Mouse (Mus musculus) kidney, adult 18-20 months (tissue): ENCODE data around the gene Lmntd1.

ENCODE experiments used
- DNase-seq: peaks from one replicate; pipeline ENCODE4 v3.0.0; 2021

Gene Lmntd1

DNA sequence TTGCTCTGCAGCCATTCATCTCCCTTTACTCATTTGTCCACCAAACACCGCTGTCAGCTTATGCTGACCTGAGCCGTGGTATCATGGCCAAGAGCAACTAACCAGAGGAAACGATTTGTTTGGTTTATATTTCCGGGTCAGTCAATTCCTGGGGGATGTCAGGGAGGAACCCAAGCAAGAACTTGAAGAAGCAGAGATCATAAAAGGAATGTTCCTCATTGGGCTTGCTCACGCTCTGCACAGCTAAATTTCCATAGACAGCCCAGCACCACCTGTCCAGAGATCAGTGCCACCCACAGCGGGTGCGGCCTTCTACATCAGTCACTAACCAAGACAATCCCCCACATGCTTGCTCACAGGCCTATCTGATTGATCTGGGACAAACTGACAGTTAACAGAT is at the start of gene Lmntd1:
Gene Lmntd1 (minus strand): TSS at position 101 of the 400 bp plus-strand sequence.
- DNase-seq: no peak

DNA sequence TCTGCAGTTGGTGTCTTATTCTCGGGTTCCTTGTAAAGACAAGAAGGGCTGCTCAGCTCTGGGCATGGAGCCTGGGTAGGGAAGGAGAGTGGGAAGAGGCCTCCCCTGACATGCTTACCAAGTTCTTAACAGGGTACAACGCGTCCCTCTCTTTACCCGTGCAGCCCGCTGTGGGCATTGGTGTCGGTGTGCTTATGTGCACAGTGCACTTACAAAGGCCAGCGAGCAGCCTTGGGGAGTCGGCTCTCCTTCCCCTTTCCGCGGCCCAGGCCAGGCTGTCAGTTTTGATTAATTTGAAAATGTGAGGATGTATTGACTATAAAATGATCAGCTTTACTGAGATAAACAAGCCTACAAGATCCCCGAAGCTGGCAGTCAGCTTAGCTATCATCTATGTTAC is 46.8 kb upstream of the Lmntd1 start:
- no peak for DNase-seq

DNA sequence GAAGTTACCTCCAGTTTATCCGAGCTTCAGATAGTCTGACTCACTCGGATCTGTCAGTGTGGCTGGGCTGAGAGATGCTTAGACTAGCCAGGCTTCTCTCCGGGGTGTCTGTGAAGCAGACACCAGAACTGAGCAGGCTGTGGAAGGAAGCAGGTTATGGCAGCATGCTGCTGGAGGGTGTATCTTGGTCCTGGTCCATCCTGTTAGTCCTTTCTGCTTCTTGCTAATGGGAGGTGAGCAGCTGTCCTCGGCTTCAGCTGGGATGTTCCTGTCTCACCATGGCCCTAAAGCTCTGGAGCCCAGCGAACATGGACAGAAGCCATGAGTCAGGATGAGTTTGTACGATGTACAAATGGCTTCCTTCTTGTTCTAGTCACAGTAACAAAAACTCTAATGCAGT is 45.0 kb upstream of the Lmntd1 start:
- DNase-seq: no peak

DNA sequence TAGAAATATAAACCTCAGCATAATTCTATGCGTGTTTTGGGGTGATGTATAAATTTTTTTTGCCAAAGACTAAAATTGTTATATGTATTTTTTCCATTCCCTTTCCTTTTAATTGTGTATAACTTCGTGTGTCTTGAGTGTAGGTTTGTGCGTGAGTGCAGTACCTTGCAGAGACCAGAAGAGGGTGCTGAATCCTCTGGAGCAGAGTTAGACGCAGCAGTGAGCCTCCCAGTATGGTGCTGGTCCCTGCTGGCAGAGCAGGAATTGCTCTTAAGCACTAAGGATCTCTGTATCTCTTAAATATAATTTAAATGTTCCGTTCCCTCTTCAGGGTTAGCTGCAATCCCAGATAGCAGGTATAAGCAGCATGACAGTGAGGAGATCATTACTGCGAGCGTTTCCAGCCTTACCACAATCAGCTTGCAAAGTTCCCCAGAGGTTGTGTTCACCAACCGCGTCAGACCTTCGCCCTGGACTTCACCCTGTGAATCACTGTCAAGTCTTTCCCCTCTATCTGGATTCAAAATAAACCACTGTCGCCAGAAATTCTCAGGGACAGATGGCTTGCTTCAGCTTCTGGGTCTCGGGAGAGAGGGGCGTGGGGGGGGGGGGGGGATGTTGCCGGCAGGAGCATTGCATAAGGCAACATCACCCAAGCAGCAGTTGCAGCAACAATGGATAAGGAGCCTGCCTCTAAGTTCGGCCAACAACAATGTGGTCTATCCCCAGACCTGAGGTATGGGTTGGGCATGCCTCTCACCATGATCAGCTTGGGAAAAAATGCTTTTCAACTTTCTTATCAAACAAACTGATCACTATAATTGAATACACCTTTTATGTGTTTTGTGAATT is 42.8 kb upstream of the Lmntd1 start:
- no peak for DNase-seq

DNA sequence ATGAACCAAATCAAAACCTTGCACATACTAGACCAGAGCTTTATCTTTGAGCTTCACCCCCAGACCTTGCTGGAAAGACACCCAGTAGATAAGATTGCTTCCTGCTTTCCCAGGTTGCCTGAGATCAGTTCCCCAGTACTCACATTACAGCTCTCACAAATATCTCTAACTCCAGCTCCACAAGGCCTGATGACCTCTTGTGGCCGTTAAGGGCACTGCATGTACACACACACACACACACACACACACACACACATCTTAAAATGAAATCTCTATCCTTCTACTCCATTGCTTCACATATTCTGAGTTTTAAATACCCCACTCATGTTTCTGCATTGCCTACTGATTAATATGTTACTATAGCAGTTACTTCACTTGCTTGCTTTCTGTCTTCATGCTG is 41.6 kb upstream of the Lmntd1 start:
- DNase-seq: no peak

DNA sequence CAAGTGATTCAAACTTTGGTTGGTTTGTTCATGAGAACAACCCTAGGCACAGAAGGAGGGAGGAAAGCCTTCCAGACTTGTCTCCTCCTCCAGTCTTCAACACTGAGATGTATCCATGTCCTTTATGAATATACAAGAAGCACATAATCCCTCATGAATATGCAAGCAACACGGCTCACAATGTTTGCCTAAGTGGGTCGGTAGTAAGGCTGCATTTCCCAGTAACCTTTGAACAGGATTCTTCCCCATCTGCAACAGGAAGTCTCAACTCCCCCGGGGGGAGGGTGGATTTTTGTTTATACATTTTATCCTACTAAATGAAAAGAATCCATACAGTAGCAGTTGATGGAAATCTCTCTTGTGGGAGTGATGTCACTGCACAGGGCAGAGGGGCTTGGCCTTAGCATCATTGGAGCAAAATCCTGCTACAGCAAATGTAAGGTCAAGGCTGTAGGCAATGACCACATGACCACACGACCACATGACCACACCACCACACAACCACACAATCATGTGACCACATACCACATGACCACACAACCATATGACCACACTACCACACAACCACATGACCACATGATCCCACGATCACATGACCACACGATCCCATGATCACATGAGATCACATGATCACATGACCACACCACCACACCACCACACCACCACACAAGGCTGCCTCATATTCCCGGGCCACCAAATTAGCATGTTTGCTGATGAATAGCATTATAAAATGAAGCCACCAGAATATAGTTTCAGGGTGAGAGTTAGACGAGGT is 40.1 kb upstream of the Lmntd1 start:
- no peak for DNase-seq

DNA sequence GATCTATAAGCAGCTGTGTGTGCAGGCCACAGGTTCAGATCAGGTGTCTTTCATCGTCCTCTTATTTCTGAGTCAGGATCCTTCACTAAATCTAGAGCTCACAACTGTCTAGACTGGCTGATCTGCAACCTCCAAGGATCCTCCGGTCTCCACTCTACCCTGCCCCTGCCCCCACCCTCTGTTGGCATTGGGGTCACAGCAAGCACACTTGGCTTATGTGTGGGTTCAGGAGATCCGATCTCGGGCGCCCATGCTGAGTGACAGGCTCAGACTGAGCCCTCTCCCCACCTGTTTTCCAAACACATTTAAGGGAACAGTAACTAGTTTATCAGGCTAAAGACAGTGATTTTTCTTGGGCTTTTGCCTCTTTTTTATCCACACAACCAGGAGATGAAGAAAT is 39.5 kb upstream of the Lmntd1 start:
- no peak for DNase-seq

DNA sequence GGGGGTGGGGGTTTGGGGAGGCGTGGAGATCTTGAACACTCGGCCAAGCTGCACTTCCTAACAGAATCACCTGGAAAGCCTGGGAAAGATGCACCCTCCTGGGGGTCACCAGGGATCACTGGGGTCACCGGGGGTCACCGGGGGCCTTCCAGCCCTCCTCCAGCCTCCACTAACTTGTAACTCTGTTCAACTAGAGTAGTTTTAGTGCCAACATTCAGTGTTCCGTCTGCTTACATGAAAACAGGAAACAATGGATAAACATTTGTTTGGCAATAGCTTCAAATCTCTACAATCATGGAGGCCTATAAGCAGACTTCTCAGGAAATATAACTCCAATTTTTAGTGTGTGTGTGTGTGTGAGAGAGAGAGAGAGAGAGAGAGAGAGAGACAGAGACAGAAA is 38.9 kb upstream of the Lmntd1 start:
- DNase-seq: no peak

DNA sequence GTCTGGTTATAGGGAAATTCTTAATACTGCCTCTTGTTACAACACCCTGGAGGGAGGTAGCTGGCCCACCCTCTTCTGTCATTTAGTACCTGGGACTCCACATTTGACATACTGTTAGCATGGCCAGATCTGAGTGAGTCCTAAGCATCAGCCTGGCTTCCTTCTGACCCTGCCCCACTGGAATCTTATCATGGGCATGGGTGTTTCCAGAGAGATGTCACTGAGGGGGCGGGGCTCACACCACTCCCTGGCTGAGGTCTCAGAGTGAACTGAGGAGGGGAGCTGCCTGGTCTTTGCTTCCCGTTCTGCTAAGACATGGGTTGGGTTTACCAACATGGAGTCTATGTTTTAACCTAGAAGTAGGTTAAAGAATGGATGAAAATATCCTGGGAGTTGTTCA is 37.9 kb upstream of the Lmntd1 start:
- DNase-seq: no peak

DNA sequence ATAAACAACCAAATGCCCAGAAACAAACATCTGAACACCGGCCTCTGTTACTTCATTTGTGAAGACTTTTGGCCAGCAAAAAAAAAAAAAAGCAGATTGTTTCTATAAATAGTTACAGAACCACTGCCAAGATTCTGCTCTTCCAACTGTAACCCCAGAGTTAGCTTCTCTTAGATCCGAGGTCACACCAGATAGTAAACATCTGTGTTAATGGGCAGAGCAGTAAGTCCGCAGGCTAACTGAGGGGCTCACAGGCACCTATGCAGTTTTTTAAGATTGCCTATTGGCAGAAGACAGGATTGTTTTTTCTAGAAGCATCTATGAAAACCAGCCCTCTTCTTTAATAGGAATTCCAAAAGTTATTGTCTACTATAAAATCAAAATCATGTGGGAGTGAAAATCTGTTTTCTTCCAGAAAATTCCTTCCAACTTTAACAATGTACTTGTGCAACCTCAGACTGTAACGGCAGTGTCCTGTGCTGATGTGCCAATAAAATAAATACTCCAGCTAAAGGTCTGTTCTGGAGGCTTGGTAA is 26.9 kb upstream of the Lmntd1 start:
- no peak for DNase-seq

DNA sequence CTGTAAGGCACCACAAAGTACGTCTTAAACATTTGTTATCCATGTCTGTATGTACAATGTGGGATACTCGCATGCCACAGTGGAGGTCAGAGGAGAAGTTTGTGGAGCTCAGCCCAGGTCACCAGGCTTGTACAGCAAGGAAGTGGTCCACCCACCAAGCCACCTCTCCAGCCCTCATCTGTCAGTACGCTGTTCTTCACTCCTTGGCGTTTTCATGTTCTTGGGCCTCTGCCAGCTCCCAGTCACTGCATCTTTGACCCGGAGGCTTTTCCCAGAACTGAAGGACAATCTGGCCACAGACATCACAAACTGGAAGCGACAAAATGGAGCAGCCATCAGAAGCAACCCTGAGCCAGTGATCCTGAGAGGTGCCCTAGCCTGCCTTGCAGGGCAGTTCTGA is 24.1 kb upstream of the Lmntd1 start:
- peak; percentile 46 for DNase-seq

DNA sequence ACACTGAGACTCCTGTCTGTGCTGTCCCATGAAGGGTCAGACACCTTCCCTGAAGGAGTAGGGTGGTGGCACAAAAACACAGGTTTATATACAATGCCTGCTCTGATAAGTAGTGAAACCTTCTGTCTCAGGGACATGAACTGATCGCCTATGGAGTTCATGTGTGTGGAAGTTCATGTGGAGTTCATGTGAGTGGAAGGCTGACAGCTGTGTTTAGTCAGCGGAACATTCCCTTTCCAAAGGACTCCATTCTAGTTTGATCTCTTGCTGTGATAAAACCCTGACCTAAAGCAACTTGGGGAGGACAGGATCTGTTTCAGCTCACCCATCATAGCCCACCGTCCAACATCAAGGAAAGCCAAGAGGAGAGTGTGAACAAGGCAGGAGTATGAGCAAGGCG is 22.6 kb upstream of the Lmntd1 start:
- DNase-seq: no peak

DNA sequence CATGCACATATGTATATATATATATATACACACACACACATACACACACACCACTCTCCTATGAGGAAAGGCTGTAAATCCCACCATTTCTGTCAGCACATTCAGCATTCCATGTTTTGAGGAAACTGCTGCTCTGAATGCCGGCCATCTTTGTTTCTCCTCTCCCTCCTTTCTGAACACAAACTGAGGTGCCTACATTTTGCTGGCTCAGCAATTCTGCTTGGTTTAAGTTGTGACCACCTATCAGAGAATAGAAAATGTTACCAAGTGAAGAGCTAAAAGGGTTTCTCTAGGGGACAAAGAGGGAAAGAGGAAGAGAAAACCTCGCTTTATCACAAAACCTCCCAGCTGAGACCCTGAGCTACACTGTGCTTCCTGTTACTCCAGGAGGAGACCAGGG is 20.3 kb upstream of the Lmntd1 start:
- DNase-seq: no peak

DNA sequence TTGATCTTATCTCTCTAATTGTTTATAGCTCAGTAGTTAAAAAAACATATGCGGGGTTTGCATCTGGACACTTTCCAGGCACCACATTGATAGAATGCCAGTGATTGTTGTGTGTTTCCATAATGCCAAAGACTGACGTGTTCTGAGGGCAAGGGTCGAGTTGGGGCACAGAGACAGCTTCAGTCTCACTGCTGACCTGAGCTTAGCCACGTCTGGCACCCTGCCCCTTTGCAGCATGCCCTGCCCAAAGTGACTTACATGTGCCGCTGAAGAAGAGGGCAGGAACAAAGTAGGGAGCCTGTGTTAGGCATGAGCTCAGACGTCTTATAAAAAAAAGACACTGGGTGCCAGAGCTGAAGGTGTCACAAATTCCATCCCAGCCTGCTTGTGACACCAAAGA is 16.1 kb upstream of the Lmntd1 start:
- peak; percentile 25 for DNase-seq

DNA sequence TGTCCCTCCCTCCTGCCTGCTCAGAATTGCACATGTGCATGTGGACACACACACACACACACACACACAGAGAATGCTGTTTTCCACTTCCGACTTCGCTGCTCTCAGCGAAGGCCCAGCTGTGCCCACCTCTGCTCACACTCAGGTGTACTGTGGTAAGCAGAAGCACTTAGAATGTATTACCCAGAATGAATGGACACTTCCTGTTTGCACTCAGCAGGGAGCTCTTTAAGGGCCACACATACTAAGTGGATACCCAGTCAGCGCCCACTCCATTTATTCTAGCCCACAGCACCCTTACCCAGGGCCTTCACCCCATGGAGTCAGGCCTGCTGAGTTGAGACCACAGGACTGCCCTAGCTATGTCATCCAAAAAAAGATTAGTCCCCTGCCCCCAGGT is 9.0 kb upstream of the Lmntd1 start:
- DNase-seq: no peak

DNA sequence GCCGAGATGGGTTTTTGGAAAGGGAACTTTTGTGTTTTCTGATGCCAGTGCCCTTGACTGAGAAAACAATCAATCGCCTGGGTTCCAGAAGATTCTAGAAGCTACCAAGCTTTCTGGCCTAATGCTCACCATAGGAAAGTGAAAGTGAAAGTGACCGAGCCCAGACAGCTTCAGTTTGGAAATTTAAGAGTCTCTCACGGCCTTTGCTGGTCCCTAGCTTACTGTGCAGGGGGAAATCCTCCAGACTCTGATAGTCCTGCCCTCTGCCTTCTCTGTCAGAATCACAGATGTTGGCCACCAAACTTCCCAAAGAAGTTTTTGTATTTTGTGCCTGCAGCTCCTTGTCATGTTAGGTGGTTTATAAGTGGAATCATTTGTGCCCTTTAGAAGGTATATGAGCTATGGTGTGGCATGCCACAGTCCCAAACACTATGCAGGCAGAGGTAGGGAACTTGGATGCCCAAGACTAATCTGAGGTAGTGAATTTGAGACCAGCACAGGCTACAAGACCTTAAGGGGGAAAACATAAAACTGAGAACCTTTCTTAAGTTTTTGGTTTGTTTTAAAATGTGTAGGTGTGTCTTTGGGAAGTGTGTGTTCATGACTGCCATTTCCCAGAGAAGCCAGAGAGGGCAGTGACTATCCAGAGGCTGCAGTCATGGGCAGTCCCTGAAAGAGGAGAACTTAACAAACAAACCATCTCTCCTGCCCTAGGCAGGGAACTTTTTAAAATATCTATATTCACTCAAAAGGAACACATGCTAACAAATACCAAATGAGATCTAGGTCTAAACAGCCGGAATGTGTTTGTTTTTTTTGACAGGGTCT is 2.5 kb upstream of the Lmntd1 start:
- DNase-seq: no peak

DNA sequence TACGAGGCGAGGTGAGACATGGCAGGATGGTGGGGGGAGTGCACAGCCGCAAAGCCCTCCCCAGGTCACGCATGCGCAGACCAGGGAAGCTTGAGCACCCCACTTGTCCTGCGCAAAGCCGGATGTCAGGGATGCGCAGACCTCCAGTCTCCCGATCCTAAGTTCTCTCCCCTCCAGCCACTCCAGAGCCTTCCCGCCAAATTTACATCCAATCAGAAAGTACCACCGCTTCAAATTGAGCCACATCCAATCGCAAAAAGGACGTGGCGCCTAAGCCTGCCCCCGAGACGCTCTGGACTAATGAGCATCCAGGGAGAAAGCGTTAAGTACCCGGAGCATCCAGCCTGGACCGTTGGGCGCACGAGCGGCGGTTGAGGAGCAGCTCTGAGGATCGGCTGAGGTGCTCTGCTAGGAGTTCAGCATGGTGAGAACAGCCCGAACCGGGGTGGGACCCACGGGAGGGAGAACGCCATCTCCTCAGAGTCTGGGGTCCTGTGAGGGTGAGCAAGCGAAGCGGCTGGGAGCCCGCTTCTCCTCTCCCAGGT is 1.6 kb upstream of the Lmntd1 start, which contains the start of gene Tuba3b:
Gene Tuba3b (plus strand): TSS at position 92 of the 545 bp plus-strand sequence.
- no peak for DNase-seq

DNA sequence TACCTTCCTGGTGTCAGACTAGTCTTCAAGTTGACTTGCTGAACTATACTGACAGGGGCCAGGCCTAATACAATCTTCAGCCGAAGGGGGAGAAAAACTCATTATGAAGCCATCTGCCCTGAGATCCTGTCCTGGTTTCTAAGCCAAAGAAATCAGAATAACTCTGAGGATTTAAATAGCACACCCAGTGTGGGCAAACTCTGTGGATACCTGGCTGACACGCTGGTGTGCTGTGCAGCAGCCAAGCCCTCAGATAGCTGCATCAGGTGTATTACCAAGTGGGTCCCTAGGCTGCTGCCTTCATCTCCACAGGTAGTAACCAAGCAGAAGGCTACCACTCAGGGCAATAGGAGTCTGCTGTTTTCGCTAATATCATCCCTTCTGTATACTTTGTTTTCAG is 1.5 kb downstream of the Lmntd1 start:
- DNase-seq: no peak

DNA sequence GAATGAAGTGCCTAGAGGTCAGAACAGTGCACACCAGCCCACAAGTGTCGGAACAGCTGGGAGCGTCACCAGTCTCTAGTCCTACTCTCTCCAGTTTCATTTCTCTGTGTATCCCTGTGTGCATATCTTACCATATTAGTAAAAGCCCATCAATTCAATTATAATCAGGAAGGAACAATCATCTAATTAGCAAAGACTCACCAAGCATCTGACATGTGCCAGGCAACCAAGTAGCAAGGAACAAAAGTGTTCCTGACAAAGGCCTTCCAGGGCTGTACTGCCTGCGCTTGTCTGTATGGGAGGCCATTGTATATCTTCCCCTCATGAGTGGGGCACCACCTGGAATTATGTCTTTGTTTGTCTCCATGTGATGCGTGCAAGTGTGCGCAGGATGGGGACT is 3.2 kb downstream of the Lmntd1 start:
- DNase-seq: no peak

DNA sequence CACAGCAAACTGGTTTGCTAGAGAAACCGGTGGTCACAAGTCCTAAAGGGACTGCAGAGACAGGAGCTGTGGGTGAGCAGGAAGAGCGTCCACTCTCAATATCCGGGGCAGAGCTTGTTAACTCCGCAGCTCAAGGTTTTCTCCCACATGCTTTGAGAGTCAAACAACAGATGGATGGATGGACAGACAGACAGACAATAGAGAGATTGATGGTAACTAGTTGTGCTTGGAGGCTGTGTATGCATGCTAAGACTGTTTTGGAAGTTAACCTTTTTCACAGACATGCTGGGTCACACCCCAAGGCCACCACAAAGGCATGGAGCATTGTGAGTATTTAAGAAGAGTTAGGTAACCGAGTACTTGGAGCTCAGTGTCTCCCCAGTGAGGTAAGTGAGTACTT is 5.4 kb downstream of the Lmntd1 start:
- no peak for DNase-seq

DNA sequence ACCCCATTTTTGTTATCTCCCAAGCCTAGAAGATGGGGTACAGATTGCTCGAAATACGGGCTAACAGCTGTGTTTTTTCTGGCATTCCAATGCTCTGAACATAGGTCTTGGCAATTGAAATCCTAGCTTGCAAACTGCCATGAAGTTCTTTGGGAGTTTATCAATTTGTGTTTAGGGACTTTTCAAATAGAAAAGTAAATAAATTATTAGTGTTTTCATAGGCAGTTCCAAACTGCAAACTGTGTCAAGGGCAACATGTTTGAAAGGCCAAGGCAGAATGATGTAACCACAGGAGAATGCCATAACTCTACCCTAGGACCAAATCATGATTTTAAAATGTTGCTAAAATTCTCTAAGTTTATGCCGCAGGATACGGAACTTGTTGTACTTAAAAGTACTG is 6.4 kb downstream of the Lmntd1 start:
- no peak for DNase-seq

DNA sequence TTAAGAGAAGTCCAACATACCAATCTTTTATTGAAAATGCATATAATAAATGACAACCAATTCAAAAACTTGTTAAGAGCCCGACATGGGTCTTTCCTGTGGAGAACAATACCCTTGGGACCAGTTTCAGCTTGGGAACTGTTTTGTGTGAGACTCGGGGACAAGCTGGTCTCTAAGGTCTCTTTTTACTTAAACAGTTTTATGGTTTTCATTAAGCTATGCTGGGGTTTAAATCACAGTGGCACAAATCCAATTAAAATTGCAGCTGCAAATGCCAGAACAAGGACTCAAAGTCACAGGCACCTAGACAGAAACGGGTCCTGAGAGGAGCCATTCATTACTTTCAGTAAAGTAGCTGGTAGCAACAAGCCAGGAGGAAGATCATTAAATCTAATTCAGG is 8.9 kb downstream of the Lmntd1 start:
- no peak for DNase-seq

DNA sequence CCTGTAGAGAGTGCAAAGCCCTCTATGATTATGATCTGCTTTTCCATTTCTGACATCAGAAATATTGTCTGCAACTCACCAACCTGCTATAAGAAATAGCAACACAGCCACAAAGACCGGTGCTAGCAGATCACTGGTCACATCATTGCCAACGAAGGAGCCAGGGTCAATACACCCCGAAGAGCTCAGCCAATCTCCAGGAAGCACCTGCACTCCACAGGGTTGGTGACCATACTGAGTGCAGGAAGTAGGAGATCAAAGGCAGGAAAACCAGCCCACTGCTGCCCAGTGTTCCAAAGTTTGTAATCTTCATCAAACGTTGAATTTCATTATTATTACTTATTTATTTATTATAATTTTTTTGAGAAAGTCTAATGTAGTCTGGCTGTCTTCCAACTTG is 9.5 kb downstream of the Lmntd1 start:
- DNase-seq: no peak
